Mouse (Mus musculus): ENCODE measurements around the gene Nags.

DNA sequence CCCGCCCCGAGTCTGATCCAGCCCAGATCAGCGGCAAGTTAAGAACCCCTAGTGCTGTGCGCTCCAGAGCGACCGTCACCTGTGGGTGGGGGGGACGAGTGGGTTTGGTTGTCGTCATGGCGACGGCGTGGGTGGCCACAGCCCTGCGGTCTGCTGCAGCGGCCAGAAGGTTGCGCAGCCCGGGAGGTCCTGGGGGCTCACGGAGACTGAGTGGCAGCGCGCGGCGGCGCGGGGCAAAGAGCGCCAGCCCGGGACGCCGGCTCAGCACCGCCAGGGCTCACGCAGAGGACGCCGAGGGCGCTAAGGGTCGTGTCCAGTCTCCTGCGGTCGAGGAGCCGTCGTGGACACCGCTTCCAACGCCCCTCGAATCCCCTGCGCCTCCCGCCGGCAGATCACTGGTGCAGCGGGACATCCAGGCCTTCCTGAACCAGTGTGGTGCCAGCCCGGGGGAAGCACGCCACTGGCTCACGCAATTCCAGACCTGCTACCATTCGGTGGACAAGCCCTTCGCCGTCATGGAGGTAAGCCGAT is at the start of gene Nags:
- TF ChIP-seq CTCF (IDR thresholded peaks at IDR 0.05; ENCODE audit: low read depth) = no peak
- no peak for TF ChIP-seq EP300 (IDR thresholded peaks at IDR 0.05; ENCODE audit: low read depth)
